Mouse (Mus musculus): Measurements from ENCODE around the gene Gm45021.

DNA sequence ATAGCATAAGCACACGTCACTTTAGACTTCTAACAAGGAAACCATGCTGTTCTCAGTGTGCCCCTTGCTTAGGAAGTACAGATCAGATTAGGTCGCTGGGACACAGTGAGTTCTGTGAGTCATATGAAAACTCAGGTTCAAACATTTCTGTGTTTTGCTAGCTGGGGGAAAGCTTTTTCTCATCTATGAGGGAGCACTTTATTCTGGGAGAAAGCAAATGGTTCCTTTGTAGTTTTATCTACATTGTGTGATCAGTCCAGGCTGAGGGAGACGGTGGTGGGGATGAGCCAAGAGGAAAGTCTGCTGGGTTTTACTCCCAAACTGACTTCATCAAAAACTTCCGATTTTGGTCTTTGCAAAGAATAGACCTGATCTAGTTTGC lies 56.9 kb downstream of the Gm45021 start:
- TF ChIP-seq CTCF (IDR thresholded peaks at IDR 0.05; ENCODE audit: low read depth): no peak
- TF ChIP-seq EP300 (optimal IDR thresholded peaks at IDR 0.05): no peak

Measured in stomach, postnatal 0 days (tissue).